Mouse (Mus musculus) liver, embryonic 14.5 days (tissue): ENCODE measurements at regions not wholly inside any gene's neighbourhood (a gene's known extent, or its start where the extent isn't known, plus 50 kb on each side); places are given as distances from the start of the nearest gene placed in this dataset.

ENCODE experiments used
- CTCF ChIP-seq: IDR thresholded peaks from 2 replicates; pipeline ENCODE4 v1.5.1; 2016; ENCODE audit warnings: antibody characterized with exemption, low read depth, control low read depth
- EP300 ChIP-seq: IDR thresholded peaks from 2 replicates; pipeline ENCODE4 v1.6.1; 2016; ENCODE audit warnings: antibody characterized with exemption, low read depth

GRCm38 (mm10) chrX:10904889-10905288, 190.1 kb downstream of the Mid1ip1 start:
- TF ChIP-seq CTCF (no peak), EP300 (no peak)
